In genomic region chr19:6058966-6059365, GRCm38 (mm10) we compare ENCODE assay signal across 8 mouse cellular contexts. TPM values are rescaled to one million over a fixed set of nuclear protein-coding genes. Genes with fewer than 3 reads are reported as not detected.
DNase-seq lines count a peak whose midpoint lies in the region; ATAC-seq and TF ChIP-seq lines count a peak whose summit lies in the region.

No protein-coding gene starts in this region.

- WGBS in embryonic facial prominence, embryonic 15.5 days, result 75% methylated on average over 5 of the region's 5 CpGs
- 35% methylated on average over 5 of the region's 5 CpGs for WGBS in intestine, postnatal 0 days
- WGBS in neural tube, embryonic 13.5 days, result 87% methylated on average over 5 of the region's 5 CpGs

- peak overlapping the region; percentile 80 for H3K4me2 ChIP-seq in embryonic facial prominence, embryonic 15.5 days (replicated peaks)
- H3K4me2 ChIP-seq in intestine, postnatal 0 days (replicated peaks; ENCODE audit: low read depth), result peak overlapping the region; percentile 73
- H3K4me2 ChIP-seq in neural tube, embryonic 13.5 days, result peak overlapping the region; percentile 86

- H3K27me3 ChIP-seq in embryonic facial prominence, embryonic 15.5 days, result no peaks in the 10 kb centered on the region
- no peaks in the 10 kb centered on the region for H3K27me3 ChIP-seq in intestine, postnatal 0 days (replicated peaks; ENCODE audit: control insufficient read depth, insufficient read depth, low read length)
- no peaks in the 10 kb centered on the region for H3K27me3 ChIP-seq in neural tube, embryonic 13.5 days

- no peak for ATAC-seq in embryonic facial prominence, embryonic 15.5 days (ENCODE audit: insufficient number of reproducible peaks, low FRiP score, low TSS enrichment, low read depth)
- ATAC-seq in intestine, postnatal 0 days, result no peak
- no peak for ATAC-seq in neural tube, embryonic 13.5 days (ENCODE audit: low read depth)

- DNase-seq in layer of hippocampus, adult 9-11 months, result peak; percentile 8
- no peak for DNase-seq in layer of hippocampus, postnatal 14 days (ENCODE audit: low spot score in 2 of 2)
- no peak for DNase-seq in frontal cortex, postnatal 25 days (ENCODE audit: low spot score in 2 of 2)
- DNase-seq in cerebellum, postnatal 4 days (ENCODE audit: low spot score in 2 of 2), result no peak
- DNase-seq in urinary bladder, postnatal 14 days (ENCODE audit: low spot score), result no peak

- H3K9me3 ChIP-seq in embryonic facial prominence, embryonic 15.5 days (replicated peaks), result no peaks in the 10 kb centered on the region
- no peaks in the 10 kb centered on the region for H3K9me3 ChIP-seq in intestine, postnatal 0 days (ENCODE audit: control insufficient read depth)
- no peaks in the 10 kb centered on the region for H3K9me3 ChIP-seq in neural tube, embryonic 13.5 days

- H3K4me3 ChIP-seq in embryonic facial prominence, embryonic 15.5 days (replicated peaks), result peak overlapping the region; percentile 97
- peak overlapping the region; percentile 62 for H3K4me3 ChIP-seq in intestine, postnatal 0 days (ENCODE audit: low read depth, low read length)
- peak overlapping the region; percentile 92 for H3K4me3 ChIP-seq in neural tube, embryonic 13.5 days

- peaks cover 32% of the 10 kb centered on the region for H3K36me3 ChIP-seq in embryonic facial prominence, embryonic 15.5 days
- H3K36me3 ChIP-seq in intestine, postnatal 0 days (ENCODE audit: control insufficient read depth, insufficient read depth), result peaks cover 19% of the 10 kb centered on the region
- peaks cover 39% of the 10 kb centered on the region for H3K36me3 ChIP-seq in neural tube, embryonic 13.5 days

- peaks cover 42% of the 10 kb centered on the region for H3K4me1 ChIP-seq in embryonic facial prominence, embryonic 15.5 days
- peaks cover 12% of the 10 kb centered on the region; the same call in 1 of the 2 replicates for H3K4me1 ChIP-seq in intestine, postnatal 0 days (replicated peaks; ENCODE audit: control insufficient read depth, insufficient read depth, low read length)
- peaks cover 50% of the 10 kb centered on the region for H3K4me1 ChIP-seq in neural tube, embryonic 13.5 days (replicated peaks)

- TF ChIP-seq CTCF in intestine, postnatal 0 days (IDR thresholded peaks at IDR 0.05; ENCODE audit: low read depth), result no peak

- H3K27ac ChIP-seq in embryonic facial prominence, embryonic 15.5 days (replicated peaks), result 0 out of 2 replicates have a peak overlapping the region, but pooled peaks have one; percentile 86
- H3K27ac ChIP-seq in intestine, postnatal 0 days (ENCODE audit: low read depth, low read length), result peak overlapping the region; percentile 51
- no peak overlapping the region for H3K27ac ChIP-seq in neural tube, embryonic 13.5 days (replicated peaks)

- peak overlapping the region; percentile 95 for H3K9ac ChIP-seq in embryonic facial prominence, embryonic 15.5 days
- peak overlapping the region; percentile 63 for H3K9ac ChIP-seq in intestine, postnatal 0 days (ENCODE audit: low read depth, low read length)
- H3K9ac ChIP-seq in neural tube, embryonic 13.5 days, result peak overlapping the region; percentile 96; the same call in 1 of the 2 replicates

RNA-seq across cellular contexts. Expression of gene Fau, which starts 1.3 kb away (rescaled TPM):
- 100 to 1,000 TPM; 583 to 634 TPM for total RNA-seq in layer of hippocampus, postnatal 14 days (2021)
- polyA plus RNA-seq in embryonic facial prominence, embryonic 15.5 days (2015; fragmentation: Nextera tagmentation; extraction: Ambion mirVana), result 809 and 853 TPM in 2 replicates
- polyA plus RNA-seq in intestine, postnatal 0 days (2015; fragmentation: Nextera tagmentation; extraction: Ambion mirVana), result 964 and 990 TPM in 2 replicates
- polyA plus RNA-seq in neural tube, embryonic 13.5 days (2015; fragmentation: Nextera tagmentation; extraction: Ambion mirVana), result 578 and 624 TPM in 2 replicates

RNA-seq across cellular contexts. Expression of gene Mrpl49, which starts 1.4 kb away (rescaled TPM):
- 10 to 100 TPM; 39.9 to 50.8 TPM for total RNA-seq in layer of hippocampus, postnatal 14 days (2021)
- polyA plus RNA-seq in embryonic facial prominence, embryonic 15.5 days (2015; fragmentation: Nextera tagmentation; extraction: Ambion mirVana), result 66.8 and 67.1 TPM in 2 replicates
- 35.0 and 36.3 TPM in 2 replicates for polyA plus RNA-seq in intestine, postnatal 0 days (2015; fragmentation: Nextera tagmentation; extraction: Ambion mirVana)
- 65.5 and 68.2 TPM in 2 replicates for polyA plus RNA-seq in neural tube, embryonic 13.5 days (2015; fragmentation: Nextera tagmentation; extraction: Ambion mirVana)

RNA-seq across cellular contexts. Expression of gene Znhit2, which starts 2.0 kb away (rescaled TPM):
- 10 to 100 TPM; 39.5 to 41.2 TPM for total RNA-seq in layer of hippocampus, postnatal 14 days (2021)
- 37.1 and 41.1 TPM in 2 replicates for polyA plus RNA-seq in embryonic facial prominence, embryonic 15.5 days (2015; fragmentation: Nextera tagmentation; extraction: Ambion mirVana)
- polyA plus RNA-seq in intestine, postnatal 0 days (2015; fragmentation: Nextera tagmentation; extraction: Ambion mirVana), result 30.8 and 33.3 TPM in 2 replicates
- 28.1 and 33.7 TPM in 2 replicates for polyA plus RNA-seq in neural tube, embryonic 13.5 days (2015; fragmentation: Nextera tagmentation; extraction: Ambion mirVana)

RNA-seq across cellular contexts. Expression of gene Tm7sf2, which starts 9.2 kb away (rescaled TPM):
- 10 to 100 TPM; 40.1 to 44.2 TPM for total RNA-seq in layer of hippocampus, postnatal 14 days (2021)
- 21.7 and 24.6 TPM in 2 replicates for polyA plus RNA-seq in embryonic facial prominence, embryonic 15.5 days (2015; fragmentation: Nextera tagmentation; extraction: Ambion mirVana)
- polyA plus RNA-seq in intestine, postnatal 0 days (2015; fragmentation: Nextera tagmentation; extraction: Ambion mirVana), result 13.4 and 17.5 TPM in 2 replicates
- 48.4 and 49.6 TPM in 2 replicates for polyA plus RNA-seq in neural tube, embryonic 13.5 days (2015; fragmentation: Nextera tagmentation; extraction: Ambion mirVana)

RNA-seq across cellular contexts. Expression of gene Syvn1, which starts 12.6 kb away (rescaled TPM):
- total RNA-seq in layer of hippocampus, postnatal 14 days (2021), result 10 to 100 TPM; 42.5 to 45.3 TPM
- polyA plus RNA-seq in embryonic facial prominence, embryonic 15.5 days (2015; fragmentation: Nextera tagmentation; extraction: Ambion mirVana), result 34.2 and 39.8 TPM in 2 replicates
- 17.7 and 21.3 TPM in 2 replicates for polyA plus RNA-seq in intestine, postnatal 0 days (2015; fragmentation: Nextera tagmentation; extraction: Ambion mirVana)
- 36.2 and 37.0 TPM in 2 replicates for polyA plus RNA-seq in neural tube, embryonic 13.5 days (2015; fragmentation: Nextera tagmentation; extraction: Ambion mirVana)
